Mouse (Mus musculus): ENCODE results near the gene Iqck. TPM values are rescaled to one million over a fixed set of nuclear protein-coding genes. Genes with fewer than 3 reads are reported as not detected.

The Iqck gene
- 0.84 TPM for polyA plus RNA-seq (2012; fragmentation: generic; extraction: Trizol)

GRCm38 (mm10) chr7:118855171-118855876 lies at the start of gene Iqck:
TSS of gene Iqck (plus strand) at chr7:118855752.
- Histone ChIP-seq H3K4me2 (ENCODE audit: low read depth) (peak within 1 kb of the TSS; percentile 99), H3K27me3 (ENCODE audit: control insufficient read depth, insufficient read depth, insufficient read length) (no peaks in the 10 kb centered on the region), H3K4me3 (peak within 1 kb of the TSS; percentile 90), H3ac (ENCODE audit: control insufficient read depth, insufficient read length) (peak within 1 kb of the TSS; percentile 60), H3K79me2 (ENCODE audit: control insufficient read depth, insufficient read depth) (peaks cover 30% of the 10 kb centered on the region), H3K36me3 (ENCODE audit: control insufficient read depth, insufficient read depth) (peaks cover 11% of the 10 kb centered on the region)
- TF ChIP-seq USF1 (IDR thresholded peaks at IDR 0.05; ENCODE audit: low read depth) (no peak), MYOD1 (IDR thresholded peaks at IDR 0.05; ENCODE audit: control insufficient read depth in 1 of 3, insufficient read length in 2 of 3, low read depth in 2 of 3) (no peak), TCF12 (IDR thresholded peaks at IDR 0.05; ENCODE audit: insufficient read depth, poor library complexity, severe bottlenecking) (no peak), E2F4 (IDR thresholded peaks at IDR 0.05; ENCODE audit: insufficient read depth) (peak; percentile 8), POLR2AphosphoS2 (IDR thresholded peaks at IDR 0.05; ENCODE audit: insufficient read length, low read depth) (peak; percentile 82), POLR2A (IDR thresholded peaks at IDR 0.05; ENCODE audit: insufficient read length, low read depth) (peak; percentile 89), MYOG (IDR thresholded peaks at IDR 0.05; ENCODE audit: control insufficient read depth in 1 of 3, insufficient read depth in 1 of 3, insufficient read length in 2 of 3, low read depth in 2 of 3) (no peak), MAX (IDR thresholded peaks at IDR 0.05; ENCODE audit: low read depth) (no peak), SRF (IDR thresholded peaks at IDR 0.05; ENCODE audit: control insufficient read depth, insufficient read length, low read depth) (no peak), TCF3 (IDR thresholded peaks at IDR 0.05; ENCODE audit: insufficient read length, low read depth) (no peak), CEBPB (IDR thresholded peaks at IDR 0.05; ENCODE audit: insufficient read depth, poor library complexity, severe bottlenecking) (no peak), REST (IDR thresholded peaks at IDR 0.05; ENCODE audit: insufficient read depth, insufficient read length) (no peak)

GRCm38 (mm10) chr7:118806631-118807411 lies 48.7 kb upstream of the Iqck start:
- Histone ChIP-seq H3K4me3 (no peak overlapping the region), H3K36me3 (ENCODE audit: control insufficient read depth, insufficient read depth) (no peaks in the 10 kb centered on the region), H3K4me2 (ENCODE audit: low read depth) (no peak overlapping the region), H3K79me2 (ENCODE audit: control insufficient read depth, insufficient read depth) (no peaks in the 10 kb centered on the region), H3K27me3 (ENCODE audit: control insufficient read depth, insufficient read depth, insufficient read length) (no peaks in the 10 kb centered on the region), H3ac (ENCODE audit: control insufficient read depth, insufficient read length) (no peak overlapping the region)
- TF ChIP-seq REST (IDR thresholded peaks at IDR 0.05; ENCODE audit: insufficient read depth, insufficient read length) = no peak
- no peak for TF ChIP-seq USF1 (IDR thresholded peaks at IDR 0.05; ENCODE audit: low read depth)
- TF ChIP-seq E2F4 (IDR thresholded peaks at IDR 0.05; ENCODE audit: insufficient read depth) = no peak
- no peak for TF ChIP-seq MAX (IDR thresholded peaks at IDR 0.05; ENCODE audit: low read depth)
- TF ChIP-seq SRF (IDR thresholded peaks at IDR 0.05; ENCODE audit: control insufficient read depth, insufficient read length, low read depth) = no peak

GRCm38 (mm10) chr7:118807899-118808298 lies 47.7 kb upstream of the Iqck start:
- no peak overlapping the region for H3ac ChIP-seq (ENCODE audit: control insufficient read depth, insufficient read length)
- no peak for TF ChIP-seq REST (IDR thresholded peaks at IDR 0.05; ENCODE audit: insufficient read depth, insufficient read length)
- TF ChIP-seq CEBPB (IDR thresholded peaks at IDR 0.05; ENCODE audit: insufficient read depth, poor library complexity, severe bottlenecking) = no peak
- TF ChIP-seq MYOD1 (IDR thresholded peaks at IDR 0.05; ENCODE audit: control insufficient read depth in 1 of 3, insufficient read length in 2 of 3, low read depth in 2 of 3) = peak in 1 of 3 experiments; percentile 11
- H3K36me3 ChIP-seq (ENCODE audit: control insufficient read depth, insufficient read depth) = no peaks in the 10 kb centered on the region
- H3K4me3 ChIP-seq = no peak overlapping the region
- no peaks in the 10 kb centered on the region for H3K79me2 ChIP-seq (ENCODE audit: control insufficient read depth, insufficient read depth)
- H3K4me2 ChIP-seq (ENCODE audit: low read depth) = no peak overlapping the region
- no peaks in the 10 kb centered on the region for H3K27me3 ChIP-seq (ENCODE audit: control insufficient read depth, insufficient read depth, insufficient read length)

GRCm38 (mm10) chr7:118811407-118812106 lies 44.0 kb upstream of the Iqck start:
- Histone ChIP-seq H3K36me3 (ENCODE audit: control insufficient read depth, insufficient read depth) (peaks cover 7% of the 10 kb centered on the region), H3K79me2 (ENCODE audit: control insufficient read depth, insufficient read depth) (no peaks in the 10 kb centered on the region), H3K27me3 (ENCODE audit: control insufficient read depth, insufficient read depth, insufficient read length) (no peaks in the 10 kb centered on the region), H3K4me3 (no peak overlapping the region), H3K4me2 (ENCODE audit: low read depth) (no peak overlapping the region), H3ac (ENCODE audit: control insufficient read depth, insufficient read length) (no peak overlapping the region)
- TF ChIP-seq TCF3 (IDR thresholded peaks at IDR 0.05; ENCODE audit: insufficient read length, low read depth) = no peak
- no peak for TF ChIP-seq SRF (IDR thresholded peaks at IDR 0.05; ENCODE audit: control insufficient read depth, insufficient read length, low read depth)
- TF ChIP-seq REST (IDR thresholded peaks at IDR 0.05; ENCODE audit: insufficient read depth, insufficient read length) = no peak
- no peak for TF ChIP-seq MYOD1 (IDR thresholded peaks at IDR 0.05; ENCODE audit: control insufficient read depth in 1 of 3, insufficient read length in 2 of 3, low read depth in 2 of 3)
- TF ChIP-seq E2F4 (IDR thresholded peaks at IDR 0.05; ENCODE audit: insufficient read depth) = no peak
- TF ChIP-seq USF1 (IDR thresholded peaks at IDR 0.05; ENCODE audit: low read depth) = no peak
- no peak for TF ChIP-seq CEBPB (IDR thresholded peaks at IDR 0.05; ENCODE audit: insufficient read depth, poor library complexity, severe bottlenecking)
- no peak for TF ChIP-seq POLR2AphosphoS2 (IDR thresholded peaks at IDR 0.05; ENCODE audit: insufficient read length, low read depth)
- no peak for TF ChIP-seq MYOG (IDR thresholded peaks at IDR 0.05; ENCODE audit: control insufficient read depth in 1 of 3, insufficient read depth in 1 of 3, insufficient read length in 2 of 3, low read depth in 2 of 3)
- no peak for TF ChIP-seq POLR2A (IDR thresholded peaks at IDR 0.05; ENCODE audit: insufficient read length, low read depth)

All from myocyte (in vitro differentiated cells).